Mouse (Mus musculus) intestine, embryonic 15.5 days (tissue): Measurements from ENCODE around the gene Nt5c. TPM values are rescaled to one million over a fixed set of nuclear protein-coding genes. Genes with fewer than 3 reads are reported as not detected.
A peak's percentile ranks its signal among the peaks of the same experiment; 100 is the strongest.
"Not testable (repeated sequence)": the region's sequence is repeated elsewhere in the genome, so short reads cannot be mapped to it uniquely, and the experiment has no call there.

Experiments
- ATAC-seq: fragments of 200-750 bp; cut with Nextera tagmentation; 2 replicates; pipeline ENCODE4 v1.8.0; 2017; ENCODE audit warnings: moderate TSS enrichment, moderate library complexity
- H3K27ac ChIP-seq: fragments of 300-500 bp; sonication (generic); 2 replicates; pipeline ENCODE4 v1.5.1; 2015; ENCODE audit warnings: mild to moderate bottlenecking, inconsistent platforms
- H3K27me3 ChIP-seq: fragments of 300-500 bp; sonication (generic); replicated peaks from 2 replicates; pipeline ENCODE4 v1.6.1; 2015; ENCODE audit warnings: inconsistent platforms
- H3K36me3 ChIP-seq: fragments of 300-500 bp; sonication (generic); 2 replicates; pipeline ENCODE4 v1.6.1; 2015; ENCODE audit warnings: inconsistent platforms
- H3K4me1 ChIP-seq: fragments of 300-500 bp; sonication (generic); replicated peaks from 2 replicates; pipeline ENCODE4 v1.6.1; 2015; ENCODE audit warnings: inconsistent platforms
- H3K4me2 ChIP-seq: fragments of 300-500 bp; sonication (generic); replicated peaks from 2 replicates; pipeline ENCODE4 v1.6.1; 2015; ENCODE audit warnings: mild to moderate bottlenecking, inconsistent platforms
- H3K4me3 ChIP-seq: fragments of 300-500 bp; sonication (generic); replicated peaks from 2 replicates; pipeline ENCODE4 v1.5.1; 2015; ENCODE audit warnings: inconsistent platforms
- H3K9ac ChIP-seq: fragments of 300-500 bp; sonication (generic); 2 replicates; pipeline ENCODE4 v1.6.1; 2015; ENCODE audit warnings: inconsistent platforms
- H3K9me3 ChIP-seq: fragments of 300-500 bp; sonication (generic); 2 replicates; pipeline ENCODE4 v1.6.1; 2016; ENCODE audit warnings: inconsistent platforms
- WGBS: fragments of 180-500 bp; shearing (Covaris S2); methylation state at CpG from one replicate; pipeline ENCODE4 v1.1.7; 2015; 5-methylcytosine and 5-hydroxymethylcytosine counted together
- polyA plus RNA-seq: library from polyadenylated mRNA; unstranded; fragments of >200 nt; fragmentation: Nextera tagmentation; extraction: Ambion mirVana; gene quantifications from 2 replicates; pipeline ENCODE4 v1.2.1, GENCODE M21; 2015

Nt5c gene
- polyA plus RNA-seq, 1 experiment from 2014 or later: 143 TPM

GRCm38 (mm10) chr11:115457405-115457804, 34.3 kb downstream of the Nt5c start:
- Histone ChIP-seq H3K4me1 (peaks cover 20% of the 10 kb centered on the region), H3K36me3 (no peaks in the 10 kb centered on the region), H3K9ac (no peak overlapping the region), H3K4me2 (no peak overlapping the region), H3K9me3 (no peaks in the 10 kb centered on the region), H3K27ac (no peak overlapping the region), H3K4me3 (no peak overlapping the region), H3K27me3 (no peaks in the 10 kb centered on the region)
- no peak for ATAC-seq
- WGBS: 29% methylated on average over 6 of the region's 6 CpGs

GRCm38 (mm10) chr11:115456182-115456581, 35.5 kb downstream of the Nt5c start:
- Histone ChIP-seq H3K36me3 (no peaks in the 10 kb centered on the region), H3K27ac (0 out of 2 replicates have a peak overlapping the region, but pooled peaks have one; percentile 40), H3K4me1 (peaks cover 17% of the 10 kb centered on the region), H3K9me3 (no peaks in the 10 kb centered on the region), H3K27me3 (no peaks in the 10 kb centered on the region), H3K4me3 (no peak overlapping the region), H3K4me2 (no peak overlapping the region), H3K9ac (no peak overlapping the region)
- peak; percentile 89 for ATAC-seq
- 69% methylated on average over 5 of the region's 5 CpGs for WGBS

- Histone ChIP-seq H3K4me3 (no peak overlapping the region), H3K9ac (no peak overlapping the region), H3K36me3 (no peaks in the 10 kb centered on the region), H3K27ac (no peak overlapping the region), H3K27me3 (no peaks in the 10 kb centered on the region), H3K4me2 (no peak overlapping the region), H3K4me1 (peaks cover 17% of the 10 kb centered on the region), H3K9me3 (no peaks in the 10 kb centered on the region)
- no peak for ATAC-seq
- WGBS: 85% methylated on average over 15 of the region's 15 CpGs
Observed at GRCm38 (mm10) chr11:115455619-115456018, 36.0 kb downstream of the Nt5c start.

- not testable (repeated sequence) for H3K36me3 ChIP-seq, H3K27me3 ChIP-seq, ATAC-seq, H3K9me3 ChIP-seq, H3K27ac ChIP-seq, H3K4me3 ChIP-seq, H3K4me2 ChIP-seq, H3K9ac ChIP-seq
- WGBS: 86% methylated on average over 6 of the region's 6 CpGs
- peaks cover 17% of the 10 kb centered on the region for H3K4me1 ChIP-seq
Observed at GRCm38 (mm10) chr11:115454822-115455221, 36.8 kb downstream of the Nt5c start.

GRCm38 (mm10) chr11:115453306-115453705, 38.4 kb downstream of the Nt5c start:
- Histone ChIP-seq H3K4me2 (no peak overlapping the region), H3K36me3 (no peaks in the 10 kb centered on the region), H3K4me3 (no peak overlapping the region), H3K4me1 (peaks cover 25% of the 10 kb centered on the region), H3K9me3 (no peaks in the 10 kb centered on the region), H3K27ac (no peak overlapping the region), H3K27me3 (no peaks in the 10 kb centered on the region), H3K9ac (no peak overlapping the region)
- ATAC-seq: no peak
- WGBS: 70% methylated on average over 4 of the region's 4 CpGs

GRCm38 (mm10) chr11:115452281-115452860, 39.3 kb downstream of the Nt5c start:
- no peak overlapping the region for H3K4me3 ChIP-seq
- no peak for ATAC-seq
- 80% methylated on average over 7 of the region's 7 CpGs for WGBS
- H3K4me2 ChIP-seq: no peak overlapping the region
- peaks cover 33% of the 10 kb centered on the region for H3K4me1 ChIP-seq
- no peaks in the 10 kb centered on the region for H3K36me3 ChIP-seq
- H3K27me3 ChIP-seq: no peaks in the 10 kb centered on the region
- H3K9ac ChIP-seq: no peak overlapping the region
- no peak overlapping the region for H3K27ac ChIP-seq
- H3K9me3 ChIP-seq: no peaks in the 10 kb centered on the region

GRCm38 (mm10) chr11:115451781-115452241, 39.9 kb downstream of the Nt5c start:
- no peak for ATAC-seq
- no peak overlapping the region for H3K27ac ChIP-seq
- no peaks in the 10 kb centered on the region for H3K27me3 ChIP-seq
- 84% methylated on average over 8 of the region's 8 CpGs for WGBS
- peaks cover 35% of the 10 kb centered on the region for H3K4me1 ChIP-seq
- H3K4me2 ChIP-seq: no peak overlapping the region
- no peaks in the 10 kb centered on the region for H3K9me3 ChIP-seq
- H3K9ac ChIP-seq: no peak overlapping the region
- H3K36me3 ChIP-seq: no peaks in the 10 kb centered on the region
- no peak overlapping the region for H3K4me3 ChIP-seq

GRCm38 (mm10) chr11:115450176-115450575, 41.5 kb downstream of the Nt5c start:
- H3K4me3 ChIP-seq: no peak overlapping the region
- no peak overlapping the region for H3K4me2 ChIP-seq
- H3K9ac ChIP-seq: no peak overlapping the region
- H3K27ac ChIP-seq: peak overlapping the region; percentile 71
- H3K9me3 ChIP-seq: no peaks in the 10 kb centered on the region
- H3K27me3 ChIP-seq: no peaks in the 10 kb centered on the region
- peaks cover 31% of the 10 kb centered on the region for H3K4me1 ChIP-seq
- no peaks in the 10 kb centered on the region for H3K36me3 ChIP-seq
- peak; percentile 74 for ATAC-seq
- WGBS: 57% methylated on average over 7 of the region's 7 CpGs

GRCm38 (mm10) chr11:115448998-115449397, 42.7 kb downstream of the Nt5c start:
- H3K36me3 ChIP-seq: no peaks in the 10 kb centered on the region
- H3K4me3 ChIP-seq: no peak overlapping the region
- peak; percentile 49 for ATAC-seq
- H3K4me2 ChIP-seq: peak overlapping the region; percentile 37
- no peaks in the 10 kb centered on the region for H3K9me3 ChIP-seq
- H3K27ac ChIP-seq: peak overlapping the region; percentile 71
- H3K27me3 ChIP-seq: no peaks in the 10 kb centered on the region
- peaks cover 31% of the 10 kb centered on the region for H3K4me1 ChIP-seq
- 49% methylated on average over 7 of the region's 7 CpGs for whole genome bisulfite sequencing
- no peak overlapping the region for H3K9ac ChIP-seq

GRCm38 (mm10) chr11:115448075-115448474, 43.6 kb downstream of the Nt5c start:
- H3K36me3 ChIP-seq: no peaks in the 10 kb centered on the region
- H3K27ac ChIP-seq: peak overlapping the region; percentile 71
- H3K4me3 ChIP-seq: no peak overlapping the region
- H3K4me2 ChIP-seq: peak overlapping the region; percentile 30; the same call in 1 of the 2 replicates
- H3K9me3 ChIP-seq: no peaks in the 10 kb centered on the region
- H3K9ac ChIP-seq: no peak overlapping the region
- 80% methylated on average over 16 of the region's 16 CpGs for WGBS
- no peaks in the 10 kb centered on the region for H3K27me3 ChIP-seq
- H3K4me1 ChIP-seq: peaks cover 25% of the 10 kb centered on the region
- ATAC-seq: peak; percentile 48

GRCm38 (mm10) chr11:115447321-115447885, 44.3 kb downstream of the Nt5c start:
- H3K4me3 ChIP-seq: no peak overlapping the region
- H3K27ac ChIP-seq: peak overlapping the region; percentile 71; the same call in 1 of the 2 replicates
- ATAC-seq: 0 out of 2 replicates have a peak, but pooled peaks have one; percentile 4
- H3K9me3 ChIP-seq: no peaks in the 10 kb centered on the region
- no peaks in the 10 kb centered on the region for H3K27me3 ChIP-seq
- no peak overlapping the region for H3K9ac ChIP-seq
- H3K36me3 ChIP-seq: no peaks in the 10 kb centered on the region
- peaks cover 25% of the 10 kb centered on the region for H3K4me1 ChIP-seq
- H3K4me2 ChIP-seq: peak overlapping the region; percentile 30; the same call in 1 of the 2 replicates
- WGBS: 74% methylated on average over 11 of the region's 11 CpGs

GRCm38 (mm10) chr11:115446906-115447305, 44.8 kb downstream of the Nt5c start:
- Histone ChIP-seq H3K4me2 (peak overlapping the region; percentile 30), H3K4me3 (no peak overlapping the region), H3K27me3 (no peaks in the 10 kb centered on the region), H3K9me3 (no peaks in the 10 kb centered on the region), H3K27ac (peak overlapping the region; percentile 56; the same call in 1 of the 2 replicates), H3K36me3 (no peaks in the 10 kb centered on the region), H3K9ac (peak overlapping the region; percentile 26), H3K4me1 (peaks cover 25% of the 10 kb centered on the region)
- 32% methylated on average over 3 of the region's 3 CpGs for WGBS
- ATAC-seq: no peak

GRCm38 (mm10) chr11:115441417-115441816, 50.2 kb downstream of the Nt5c start:
- Histone ChIP-seq H3K27ac (no peak overlapping the region), H3K4me3 (no peak overlapping the region), H3K9me3 (no peaks in the 10 kb centered on the region), H3K27me3 (no peaks in the 10 kb centered on the region), H3K4me2 (no peak overlapping the region), H3K36me3 (no peaks in the 10 kb centered on the region), H3K9ac (no peak overlapping the region), H3K4me1 (0 out of 2 replicates have a peak, but pooled peaks cover under 1% of the 10 kb centered on the region)
- 53% methylated on average over 15 of the region's 15 CpGs for WGBS
- ATAC-seq: no peak
